Mouse (Mus musculus): Measurements from ENCODE around the gene Mrps18a. TPM values are rescaled to one million over a fixed set of nuclear protein-coding genes. Genes with fewer than 3 reads are reported as not detected.

Mrps18a gene
- total RNA-seq, 2 experiments from 2014 or later = 81.0 to 83.8 TPM

- DNase-seq = no peak
Measured at GRCm38 (mm10) chr17:46102608-46103159, 8.1 kb upstream of the Mrps18a start.

- DNase-seq = peak in 1 of 2 experiments; percentile 25
Measured at GRCm38 (mm10) chr17:46104487-46104886, 6.3 kb upstream of the Mrps18a start.

GRCm38 (mm10) chr17:46108286-46108685, 2.5 kb upstream of the Mrps18a start:
- DNase-seq = no peak

GRCm38 (mm10) chr17:46115489-46115888, 4.7 kb downstream of the Mrps18a start:
- no peak for DNase-seq

GRCm38 (mm10) chr17:46116138-46116537, 5.4 kb downstream of the Mrps18a start:
- DNase-seq = no peak

- no peak for DNase-seq
Measured at GRCm38 (mm10) chr17:46116881-46117280, 6.1 kb downstream of the Mrps18a start.

GRCm38 (mm10) chr17:46117623-46118422, 7.0 kb downstream of the Mrps18a start:
- no peak for DNase-seq

GRCm38 (mm10) chr17:46118423-46118850, 7.7 kb downstream of the Mrps18a start:
- DNase-seq = no peak

GRCm38 (mm10) chr17:46119641-46120040, 8.9 kb downstream of the Mrps18a start:
- DNase-seq = no peak

- no peak for DNase-seq
Measured at GRCm38 (mm10) chr17:46122791-46123190, 12.0 kb downstream of the Mrps18a start.

- DNase-seq = no peak
Measured at GRCm38 (mm10) chr17:46123285-46123684, 12.5 kb downstream of the Mrps18a start.

GRCm38 (mm10) chr17:46123953-46124700, 13.3 kb downstream of the Mrps18a start:
- no peak for DNase-seq

GRCm38 (mm10) chr17:46126608-46127007, 15.8 kb downstream of the Mrps18a start:
- DNase-seq = no peak

- no peak for DNase-seq
Measured at GRCm38 (mm10) chr17:46127814-46128493, 17.2 kb downstream of the Mrps18a start.

GRCm38 (mm10) chr17:46129741-46130498, 19.1 kb downstream of the Mrps18a start:
- peak in 1 of 2 experiments; percentile 28 for DNase-seq

GRCm38 (mm10) chr17:46132058-46132718, 21.4 kb downstream of the Mrps18a start:
- peak; percentile 60 to 61 for DNase-seq

- DNase-seq = no peak
Measured at GRCm38 (mm10) chr17:46132862-46133261, 22.1 kb downstream of the Mrps18a start.

- no peak for DNase-seq
Measured at GRCm38 (mm10) chr17:46138563-46139236, 27.9 kb downstream of the Mrps18a start.

- DNase-seq = no peak
Measured at GRCm38 (mm10) chr17:46139872-46140271, 29.1 kb downstream of the Mrps18a start.

GRCm38 (mm10) chr17:46143578-46144423, 33.0 kb downstream of the Mrps18a start, which contains the start of gene Rsph9:
Gene Rsph9 (minus strand): TSS chr17:46144216.
- peak; percentile 86 to 87 for DNase-seq
